ENCODE assay signal across 12 mouse cellular contexts in genomic region chr1:45020516-45020915, GRCm38 (mm10).
DNase-seq lines count a peak whose midpoint lies in the region; ATAC-seq and TF ChIP-seq lines count a peak whose summit lies in the region.
"Had no signal": no experiment of that assay in that cellular context is flagged by ENCODE, and none has a peak within 500 bp of the region (broad histone marks: within the 10 kb centered on the region; RNA-seq: fewer than 3 reads in every experiment).

No protein-coding gene starts in this region.

- TF ChIP-seq EP300 in heart, postnatal 0 days (IDR thresholded peaks at IDR 0.05; ENCODE audit: low read depth) = no peak

- 0 out of 2 replicates have a peak overlapping the region, but pooled peaks have one; percentile 22 for H3K27ac ChIP-seq in heart, postnatal 0 days (ENCODE audit: low read depth)
- no peak overlapping the region for H3K27ac ChIP-seq in embryonic facial prominence, embryonic 11.5 days (replicated peaks; ENCODE audit: low read depth, low read length)
- peak overlapping the region; percentile 90 for H3K27ac ChIP-seq in stomach, embryonic 15.5 days
- H3K27ac ChIP-seq in forebrain, postnatal 0 days (ENCODE audit: low read depth, low read length) = no peak overlapping the region
- H3K27ac ChIP-seq: hindbrain, embryonic 13.5 days; layer of hippocampus, adult 2 months had no signal

- H3K4me1 ChIP-seq in heart, postnatal 0 days (ENCODE audit: control insufficient read depth, insufficient read depth) = peaks cover 7% of the 10 kb centered on the region; the same call in 1 of the 2 replicates
- no peaks in the 10 kb centered on the region for H3K4me1 ChIP-seq in embryonic facial prominence, embryonic 11.5 days (ENCODE audit: control insufficient read depth, insufficient read depth, low read length)
- H3K4me1 ChIP-seq in stomach, embryonic 15.5 days = no peaks in the 10 kb centered on the region
- H3K4me1 ChIP-seq in forebrain, postnatal 0 days (ENCODE audit: insufficient read depth) = no peaks in the 10 kb centered on the region
- H3K4me1 ChIP-seq: hindbrain, embryonic 13.5 days had no signal

- H3K9ac ChIP-seq in heart, postnatal 0 days (replicated peaks; ENCODE audit: low read depth, low read length) = no peak overlapping the region
- no peak overlapping the region for H3K9ac ChIP-seq in embryonic facial prominence, embryonic 11.5 days (replicated peaks; ENCODE audit: low read length)
- no peak overlapping the region for H3K9ac ChIP-seq in stomach, embryonic 15.5 days
- H3K9ac ChIP-seq in forebrain, postnatal 0 days = no peak overlapping the region
- H3K9ac ChIP-seq: hindbrain, embryonic 13.5 days had no signal

- DNase-seq in heart, postnatal 0 days (ENCODE audit: low spot score) = no peak
- no peak for DNase-seq in heart, postnatal 14 days
- peak; percentile 53 for DNase-seq in embryonic facial prominence, embryonic 11.5 days (ENCODE audit: low spot score)
- peak; percentile 16 for DNase-seq in forelimb bud, embryonic 11.5 days (ENCODE audit: low read depth, low spot score)
- DNase-seq in forebrain, postnatal 0 days = no peak
- DNase-seq in kidney, postnatal 10 days = no peak
- DNase-seq: adrenal gland, adult 2 months; cerebellum, postnatal 25 days; kidney, adult 8-10 months had no signal

- no peaks in the 10 kb centered on the region; the same call in 1 of the 2 replicates for H3K9me3 ChIP-seq in heart, postnatal 0 days (replicated peaks; ENCODE audit: control insufficient read depth, low read length)
- H3K9me3 ChIP-seq in embryonic facial prominence, embryonic 11.5 days (replicated peaks; ENCODE audit: control insufficient read depth, low read length) = no peaks in the 10 kb centered on the region
- no peaks in the 10 kb centered on the region for H3K9me3 ChIP-seq in stomach, embryonic 15.5 days
- no peaks in the 10 kb centered on the region for H3K9me3 ChIP-seq in forebrain, postnatal 0 days (ENCODE audit: low read length)
- H3K9me3 ChIP-seq: hindbrain, embryonic 13.5 days had no signal

- no peak for TF ChIP-seq CTCF in heart, postnatal 0 days (IDR thresholded peaks at IDR 0.05; ENCODE audit: low read depth)
- no peak for TF ChIP-seq CTCF in forebrain, postnatal 0 days (IDR thresholded peaks at IDR 0.05; ENCODE audit: low read depth)

- intact Hi-C loops in heart, postnatal 14 days (cut with DNase I) = loop anchor here (10.0 kb wide), 1 partner anchor 294 kb away; the partner anchor contains the start of gene Col3a1

- no peak overlapping the region for H3K4me3 ChIP-seq in heart, postnatal 0 days (ENCODE audit: low read depth, low read length)
- H3K4me3 ChIP-seq in embryonic facial prominence, embryonic 11.5 days (ENCODE audit: low read depth, low read length) = no peak overlapping the region
- H3K4me3 ChIP-seq in stomach, embryonic 15.5 days (replicated peaks) = no peak overlapping the region
- no peak overlapping the region for H3K4me3 ChIP-seq in forebrain, postnatal 0 days (ENCODE audit: low read depth, low read length)
- H3K4me3 ChIP-seq: hindbrain, embryonic 13.5 days; layer of hippocampus, adult 2 months had no signal

- no peaks in the 10 kb centered on the region for H3K36me3 ChIP-seq in heart, postnatal 0 days (replicated peaks; ENCODE audit: control insufficient read depth, insufficient read depth, low read length)
- no peaks in the 10 kb centered on the region for H3K36me3 ChIP-seq in embryonic facial prominence, embryonic 11.5 days (replicated peaks; ENCODE audit: control insufficient read depth, insufficient read depth, low read depth, low read length)
- H3K36me3 ChIP-seq in stomach, embryonic 15.5 days = no peaks in the 10 kb centered on the region
- no peaks in the 10 kb centered on the region for H3K36me3 ChIP-seq in forebrain, postnatal 0 days (ENCODE audit: insufficient read depth)
- H3K36me3 ChIP-seq: hindbrain, embryonic 13.5 days had no signal

- no peak for ATAC-seq in heart, postnatal 0 days (ENCODE audit: insufficient read depth, low read depth)
- no peak; the same call in 1 of the 2 replicates for ATAC-seq in embryonic facial prominence, embryonic 11.5 days (replicated peaks; ENCODE audit: insufficient number of reproducible peaks, low FRiP score, low TSS enrichment, low read depth)
- ATAC-seq in stomach, embryonic 15.5 days (ENCODE audit: insufficient read depth, low FRiP score, low read depth) = peak; percentile 67; the same call in 1 of the 2 replicates
- no peak for ATAC-seq in forebrain, postnatal 0 days

- no peak overlapping the region for H3K4me2 ChIP-seq in heart, postnatal 0 days (ENCODE audit: low read depth, low read length)
- no peak overlapping the region for H3K4me2 ChIP-seq in embryonic facial prominence, embryonic 11.5 days (ENCODE audit: low read depth, low read length)
- H3K4me2 ChIP-seq in stomach, embryonic 15.5 days = no peak overlapping the region
- no peak overlapping the region for H3K4me2 ChIP-seq in forebrain, postnatal 0 days (ENCODE audit: low read depth)
- H3K4me2 ChIP-seq: hindbrain, embryonic 13.5 days had no signal

- H3K27me3 ChIP-seq in heart, postnatal 0 days (ENCODE audit: control insufficient read depth, insufficient read depth, low read length) = no peaks in the 10 kb centered on the region
- H3K27me3 ChIP-seq in embryonic facial prominence, embryonic 11.5 days (ENCODE audit: control insufficient read depth, insufficient read depth, low read length) = no peaks in the 10 kb centered on the region
- H3K27me3 ChIP-seq in stomach, embryonic 15.5 days (replicated peaks) = no peaks in the 10 kb centered on the region
- H3K27me3 ChIP-seq in forebrain, postnatal 0 days (ENCODE audit: insufficient read depth, low read length) = no peaks in the 10 kb centered on the region
- H3K27me3 ChIP-seq: hindbrain, embryonic 13.5 days had no signal

Comparison
In these comparisons a context has a peak if more than half of its experiments do, and no peak if none do; other contexts are left out.
1. DNase-seq: peak in embryonic facial prominence, embryonic 11.5 days (single experiment) and forelimb bud, embryonic 11.5 days (single experiment); none in heart, postnatal 0 days (single experiment), heart, postnatal 14 days (0 of 2), forebrain, postnatal 0 days (single experiment) and kidney, postnatal 10 days (single experiment).
2. H3K27ac ChIP-seq: peak in heart, postnatal 0 days (single experiment) and stomach, embryonic 15.5 days (single experiment); none in embryonic facial prominence, embryonic 11.5 days (single experiment) and forebrain, postnatal 0 days (single experiment).